Mouse (Mus musculus) ovary, postnatal 10 days (tissue): Measurements from ENCODE around the gene Lalba.
"Not testable (repeated sequence)": the region's sequence is repeated elsewhere in the genome, so short reads cannot be mapped to it uniquely, and the experiment has no call there.

Source experiments
- DNase-seq: peaks from one replicate; pipeline ENCODE4 v3.0.0; 2022; ENCODE audit warnings: low spot score

Lalba gene

GRCm38 (mm10) chr15:98482701-98483100 lies at the start of gene Lalba:
Gene Lalba, minus strand, starts transcription at chr15:98482721.
- DNase-seq, result no peak

GRCm38 (mm10) chr15:98532281-98532680 lies 49.8 kb upstream of the Lalba start:
- DNase-seq, result no peak

- no peak for DNase-seq
Measured at GRCm38 (mm10) chr15:98528066-98528563, 45.6 kb upstream of the Lalba start.

GRCm38 (mm10) chr15:98527056-98527771 lies 44.7 kb upstream of the Lalba start:
- DNase-seq, result no peak

- DNase-seq, result no peak
Measured at GRCm38 (mm10) chr15:98526057-98526456, 43.5 kb upstream of the Lalba start.

- no peak for DNase-seq
Measured at GRCm38 (mm10) chr15:98521245-98521644, 38.7 kb upstream of the Lalba start.

GRCm38 (mm10) chr15:98517380-98518355 lies 35.1 kb upstream of the Lalba start:
- DNase-seq, result no peak

GRCm38 (mm10) chr15:98514845-98515244 lies 32.3 kb upstream of the Lalba start:
- DNase-seq, result not testable (repeated sequence)

GRCm38 (mm10) chr15:98514146-98514545 lies 31.6 kb upstream of the Lalba start:
- no peak for DNase-seq

- not testable (repeated sequence) for DNase-seq
Measured at GRCm38 (mm10) chr15:98513676-98514075, 31.2 kb upstream of the Lalba start.

- DNase-seq, result no peak
Measured at GRCm38 (mm10) chr15:98512799-98513321, 30.3 kb upstream of the Lalba start.

- no peak for DNase-seq
Measured at GRCm38 (mm10) chr15:98512232-98512631, 29.7 kb upstream of the Lalba start.

- no peak for DNase-seq
Measured at GRCm38 (mm10) chr15:98511386-98511928, 28.9 kb upstream of the Lalba start.

- peak; percentile 37 for DNase-seq
Measured at GRCm38 (mm10) chr15:98510438-98511385, 28.2 kb upstream of the Lalba start.

- no peak for DNase-seq
Measured at GRCm38 (mm10) chr15:98509387-98509786, 26.9 kb upstream of the Lalba start.

- DNase-seq, result no peak
Measured at GRCm38 (mm10) chr15:98507321-98507720, 24.8 kb upstream of the Lalba start.

- no peak for DNase-seq
Measured at GRCm38 (mm10) chr15:98506253-98506957, 23.9 kb upstream of the Lalba start.

- no peak for DNase-seq
Measured at GRCm38 (mm10) chr15:98504514-98504913, 22.0 kb upstream of the Lalba start.

GRCm38 (mm10) chr15:98503317-98503716 lies 20.8 kb upstream of the Lalba start:
- DNase-seq, result no peak

GRCm38 (mm10) chr15:98497631-98498030 lies 15.1 kb upstream of the Lalba start:
- DNase-seq, result no peak
